Comparison of ENCODE assay signal across 12 mouse cellular contexts in genomic region chr3:93052826-93053474, GRCm38 (mm10). TPM values are rescaled to one million over a fixed set of nuclear protein-coding genes. Genes with fewer than 3 reads are reported as not detected.
A peak's percentile ranks its signal among the peaks of the same experiment; 100 is the strongest.
DNase-seq lines count a peak whose midpoint lies in the region; ATAC-seq and TF ChIP-seq lines count a peak whose summit lies in the region.
"Had no signal": no experiment of that assay in that cellular context is flagged by ENCODE, and none has a peak within 500 bp of the region (broad histone marks: within the 10 kb centered on the region; RNA-seq: fewer than 3 reads in every experiment).

No protein-coding gene starts in this region.

- no peaks in the 10 kb centered on the region for H3K9me3 ChIP-seq in ES-E14 (ENCODE audit: control insufficient read depth, insufficient read depth, low read depth, low read length)
- H3K9me3 ChIP-seq: limb, embryonic 12.5 days had no signal

- no peak for ATAC-seq in inflammation-experienced regulatory T-cells, adult 6 months

- no peak overlapping the region for H3K27ac ChIP-seq in ES-E14 (ENCODE audit: insufficient read depth, low read depth, low read length, poor library complexity, severe bottlenecking)
- H3K27ac ChIP-seq: limb, embryonic 12.5 days had no signal

- H3K4me1 ChIP-seq in ES-E14 (ENCODE audit: control insufficient read depth in 2 of 2, insufficient read depth in 2 of 2, low read length in 2 of 2, poor library complexity in 1 of 2), result no peaks in the 10 kb centered on the region
- H3K4me1 ChIP-seq: limb, embryonic 12.5 days had no signal

- no peak overlapping the region for H3K9ac ChIP-seq in ES-E14 (ENCODE audit: insufficient read depth, low read depth, low read length, poor library complexity, severe bottlenecking)
- H3K9ac ChIP-seq: limb, embryonic 12.5 days had no signal

- DNase-seq in adrenal gland, postnatal 10 days, result peak; percentile 18
- DNase-seq in adrenal gland, adult 2 months, result no peak
- DNase-seq in kidney, postnatal 10 days, result peak; percentile 11
- no peak for DNase-seq in kidney, adult 18-20 months
- peak; percentile 66 for DNase-seq in ES-E14 (ENCODE audit: low read depth, low spot score)
- peak; percentile 26 for DNase-seq in forelimb bud, embryonic 11.5 days (ENCODE audit: low read depth, low spot score)
- DNase-seq in layer of hippocampus, adult 11-12 months (ENCODE audit: low spot score), result no peak
- DNase-seq: cerebellum, adult 9-10 months had no signal

- in situ Hi-C loops in ES-E14 (cut with MboI; ENCODE audit: low sequenced_read_pairs in 2 of 2, unreplicated experiment in 2 of 2), result no loop called here

- no peaks in the 10 kb centered on the region for H3K36me3 ChIP-seq in ES-E14 (ENCODE audit: control insufficient read depth, insufficient read depth, low read length, poor library complexity, severe bottlenecking)
- H3K36me3 ChIP-seq: limb, embryonic 12.5 days had no signal

- peak overlapping the region in 1 of 2 experiments; percentile 47; a peak in 2 of 4 replicates for H3K4me3 ChIP-seq in ES-E14 (ENCODE audit: insufficient read depth in 1 of 2, low read depth in 1 of 2, low read length in 2 of 2, poor library complexity in 1 of 2, severe bottlenecking in 1 of 2)
- H3K4me3 ChIP-seq: limb, embryonic 12.5 days had no signal

TF ChIP-seq in ES-E14, 5 proteins besides CTCF, POLR2A, EP300 and RAD21:
- TF ChIP-seq CHD2 (IDR thresholded peaks at IDR 0.05; ENCODE audit: low read depth, low read length) (no peak), HCFC1 (IDR thresholded peaks at IDR 0.05; ENCODE audit: borderline replicate concordance, insufficient read depth, low read length) (no peak), ZC3H11A (IDR thresholded peaks at IDR 0.05; ENCODE audit: borderline replicate concordance, low read depth, low read length) (no peak; the same call in 1 of the 2 replicates), ZNF384 (IDR thresholded peaks at IDR 0.05; ENCODE audit: low read depth, low read length) (no peak), MAFK (IDR thresholded peaks at IDR 0.05; ENCODE audit: insufficient read depth, low read depth, low read length) (no peak)

RNA-seq across cellular contexts. Expression of gene Gm4858, which starts 15.7 kb away (rescaled TPM):
- total RNA-seq in adrenal gland, postnatal 10 days (2021), result not detected
- total RNA-seq in adrenal gland, adult 2 months (2021), result not detected
- not detected in 2 replicates for polyA plus RNA-seq in adrenal gland, adult 2 months (2012; rRNA removed)
- total RNA-seq in ES-E14 (2012; rRNA removed), result 0.58 and 1.1 TPM in 2 replicates
- polyA plus RNA-seq in inflammation-experienced regulatory T-cells, adult 6 months (2017; shearing (Covaris generic)), result not detected
- total RNA-seq: gastrocnemius, postnatal 4 days had no signal
- polyA plus RNA-seq: limb, embryonic 12.5 days; neural tube, embryonic 14.5 days had no signal

RNA-seq across cellular contexts. Expression of gene Lce1m, which starts 34.1 kb away (rescaled TPM):
- total RNA-seq in adrenal gland, postnatal 10 days (2021), result not detected
- total RNA-seq in adrenal gland, adult 2 months (2021), result not detected
- polyA plus RNA-seq in adrenal gland, adult 2 months (2012; rRNA removed), result not detected in 2 replicates
- not detected in 2 replicates for total RNA-seq in ES-E14 (2012; rRNA removed)
- polyA plus RNA-seq in inflammation-experienced regulatory T-cells, adult 6 months (2017; shearing (Covaris generic)), result not detected
- polyA plus RNA-seq: limb, embryonic 12.5 days; neural tube, embryonic 14.5 days had no signal

RNA-seq across cellular contexts. Expression of gene Crct1, which starts 37.5 kb away (rescaled TPM):
- total RNA-seq in adrenal gland, postnatal 10 days (2021), result not detected
- not detected for total RNA-seq in adrenal gland, adult 2 months (2021)
- polyA plus RNA-seq in adrenal gland, adult 2 months (2012; rRNA removed), result not detected in 2 replicates
- total RNA-seq in ES-E14 (2012; rRNA removed), result 1.2 and 6.2 TPM in 2 replicates
- not detected for polyA plus RNA-seq in inflammation-experienced regulatory T-cells, adult 6 months (2017; shearing (Covaris generic))
- polyA plus RNA-seq: limb, embryonic 12.5 days had no signal

Comparison
In these comparisons a context has a peak if more than half of its experiments do, and no peak if none do; other contexts are left out.
1. DNase-seq: peak in adrenal gland, postnatal 10 days (single experiment), kidney, postnatal 10 days (single experiment), ES-E14 (single experiment) and forelimb bud, embryonic 11.5 days (single experiment); none in adrenal gland, adult 2 months (single experiment), kidney, adult 18-20 months (single experiment) and layer of hippocampus, adult 11-12 months (single experiment).